Mouse (Mus musculus) MEL (cell line): ENCODE measurements around the gene Trappc2l. TPM values are rescaled to one million over a fixed set of nuclear protein-coding genes. Genes with fewer than 3 reads are reported as not detected.

Experiments
- DNase-seq: peaks from one replicate; pipeline ENCODE4 v3.0.0; 2011; ENCODE audit warnings: low read depth, low spot score
- H3K27ac ChIP-seq: 2 replicates; pipeline ENCODE4 v1.5.1; 2012; ENCODE audit warnings: low read depth, mild to moderate bottlenecking, control low read depth, low read length, moderate library complexity; ENCODE audit not compliant: control insufficient read depth
- H3K27me3 ChIP-seq, 2 experiments: fragments of 150-350 bp in 1 of 2; sonication (generic) in 1 of 2; 2 replicates each; pipeline ENCODE4 v1.6.1; 2012; ENCODE audit warnings: low read length in 2 of 2, mild to moderate bottlenecking in 2 of 2, improper control_type of control experiment in 1 of 2, moderate library complexity in 1 of 2; ENCODE audit not compliant: insufficient read depth in 2 of 2, control insufficient read depth in 1 of 2
- H3K36me3 ChIP-seq, 2 experiments: 2 replicates each; pipeline ENCODE4 v1.6.1; 2012 to 2014; ENCODE audit warnings: low read length in 2 of 2, improper control_type of control experiment in 1 of 2, inconsistent platforms in 1 of 2, mild to moderate bottlenecking in 1 of 2; ENCODE audit not compliant: insufficient read depth in 2 of 2, control insufficient read depth in 1 of 2
- H3K4me1 ChIP-seq, 2 experiments: fragments of 150-350 bp in 1 of 2; sonication (generic) in 1 of 2; 2 replicates each; pipeline ENCODE4 v1.6.1; 2012; ENCODE audit warnings: low read length in 2 of 2, improper control_type of control experiment in 1 of 2, mild to moderate bottlenecking in 1 of 2; ENCODE audit not compliant: insufficient read depth in 2 of 2, control insufficient read depth in 1 of 2
- H3K4me3 ChIP-seq, 2 experiments: fragments of 150-350 bp in 1 of 2; sonication (generic) in 1 of 2; 2 replicates each; pipeline ENCODE4 v1.5.1; 2012; ENCODE audit warnings: low read depth in 2 of 2, low read length in 2 of 2, mild to moderate bottlenecking in 2 of 2, moderate library complexity in 2 of 2, control low read depth in 1 of 2, improper control_type of control experiment in 1 of 2; ENCODE audit not compliant: control insufficient read depth in 1 of 2, insufficient read depth in 1 of 2
- H3K79me2 ChIP-seq: 2 replicates; pipeline ENCODE4 v1.6.1; 2012; ENCODE audit warnings: mild to moderate bottlenecking, low read length, moderate library complexity; ENCODE audit not compliant: control insufficient read depth, poor library complexity, insufficient read depth
- H3K9ac ChIP-seq: 2 replicates; pipeline ENCODE4 v1.6.1; 2012; ENCODE audit warnings: low read depth, mild to moderate bottlenecking, control low read depth, low read length, moderate library complexity; ENCODE audit not compliant: control insufficient read depth, poor library complexity, severe bottlenecking
- H3K9me3 ChIP-seq: fragments of 150-350 bp; sonication (generic); replicated peaks from 2 replicates; pipeline ENCODE4 v1.6.1; 2012; ENCODE audit warnings: mild to moderate bottlenecking, low read length, improper control_type of control experiment, moderate library complexity; ENCODE audit not compliant: insufficient read depth
- CTCF ChIP-seq, 3 experiments: IDR thresholded peaks in 2 of 3; conservative IDR thresholded peaks in 1 of 3; 2 replicates each; pipeline ENCODE4 v1.5.1; 2011 to 2012; ENCODE audit warnings: low read length in 3 of 3, low read depth in 2 of 3, mild to moderate bottlenecking in 2 of 3, improper control_type of control experiment in 1 of 3, inconsistent platforms in 1 of 3, mixed read lengths in 1 of 3, moderate library complexity in 1 of 3; ENCODE audit not compliant: control insufficient read depth in 1 of 3, insufficient read depth in 1 of 3, poor library complexity in 1 of 3, severe bottlenecking in 1 of 3
- EP300 ChIP-seq, 2 experiments: IDR thresholded peaks; 2 replicates each; pipeline ENCODE4 v1.6.1; 2011; ENCODE audit warnings: improper control_type of control experiment in 2 of 2, low read length in 2 of 2, low read depth in 1 of 2, mild to moderate bottlenecking in 1 of 2
- ETS1 ChIP-seq: IDR thresholded peaks from 2 replicates; pipeline ENCODE4 v1.6.1; 2012; ENCODE audit warnings: low read depth, mild to moderate bottlenecking, inconsistent platforms, low read length, improper control_type of control experiment, moderate library complexity
- HCFC1 ChIP-seq: IDR thresholded peaks from 2 replicates; pipeline ENCODE4 v1.6.1; 2012; ENCODE audit warnings: low read depth, mild to moderate bottlenecking, inconsistent platforms, low read length, improper control_type of control experiment, moderate library complexity
- JUND ChIP-seq: IDR thresholded peaks from 2 replicates; pipeline ENCODE4 v1.6.1; 2011; ENCODE audit warnings: low read depth, mild to moderate bottlenecking, improper control_type of control experiment, low read length
- MAX ChIP-seq: IDR thresholded peaks from 2 replicates; pipeline ENCODE4 v1.6.1; 2011; ENCODE audit warnings: low read length, improper control_type of control experiment
- MAZ ChIP-seq: IDR thresholded peaks from 2 replicates; pipeline ENCODE4 v1.6.1; 2012; ENCODE audit warnings: low read depth, mild to moderate bottlenecking, inconsistent platforms, low read length, improper control_type of control experiment
- MEF2A ChIP-seq: IDR thresholded peaks from 2 replicates; pipeline ENCODE4 v1.6.1; 2014; ENCODE audit warnings: low read depth, mild to moderate bottlenecking, inconsistent platforms, low read length, improper control_type of control experiment; ENCODE audit not compliant: poor library complexity, insufficient replicate concordance, severe bottlenecking; ENCODE audit errors: extremely low read depth
- MYB ChIP-seq: IDR thresholded peaks from 2 replicates; pipeline ENCODE4 v1.6.1; 2011; ENCODE audit warnings: mild to moderate bottlenecking, low read depth, low read length, improper control_type of control experiment
- MYC ChIP-seq: IDR thresholded peaks from 2 replicates; pipeline ENCODE4 v1.6.1; 2011; ENCODE audit warnings: low read depth, mild to moderate bottlenecking, low read length, improper control_type of control experiment, moderate library complexity
- NELFE ChIP-seq: IDR thresholded peaks from 2 replicates; pipeline ENCODE4 v1.6.1; 2011; ENCODE audit warnings: low read depth, low read length, improper control_type of control experiment
- POLR2A ChIP-seq, 2 experiments: IDR thresholded peaks; 2 replicates each; pipeline ENCODE4 v1.6.1; 2011 to 2012; ENCODE audit warnings: low read length in 2 of 2, mild to moderate bottlenecking in 2 of 2, control low read depth in 1 of 2, improper control_type of control experiment in 1 of 2, low read depth in 1 of 2, moderate library complexity in 1 of 2; ENCODE audit not compliant: control insufficient read depth in 1 of 2, insufficient read depth in 1 of 2, poor library complexity in 1 of 2
- SIN3A ChIP-seq: IDR thresholded peaks from 2 replicates; pipeline ENCODE4 v1.6.1; 2012; ENCODE audit warnings: low read length, improper control_type of control experiment, inconsistent platforms
- USF1 ChIP-seq: IDR thresholded peaks from 2 replicates; pipeline ENCODE4 v1.6.1; 2014; ENCODE audit warnings: low read depth, mild to moderate bottlenecking, inconsistent platforms, low read length, improper control_type of control experiment, moderate library complexity
- USF2 ChIP-seq, 2 experiments: IDR thresholded peaks; 2 replicates each; pipeline ENCODE4 v1.6.1; 2011 to 2012; ENCODE audit warnings: improper control_type of control experiment in 2 of 2, low read length in 2 of 2, borderline replicate concordance in 1 of 2, inconsistent platforms in 1 of 2, low read depth in 1 of 2, mild to moderate bottlenecking in 1 of 2; ENCODE audit not compliant: insufficient read depth in 1 of 2
- polyA plus RNA-seq, 2 experiments: library from polyadenylated mRNA; stranded (reverse) in 1 of 2; unstranded in 1 of 2; fragments of >175 nt in 1 of 2; fragments of >200 nt in 1 of 2; gene quantifications; 2 replicates each; pipeline versions ENCODE4 v1.2.1 to v1.2.4; 2012; ENCODE audit warnings: low replicate concordance in 2 of 2, low read depth in 1 of 2; ENCODE audit not compliant: insufficient read length in 2 of 2, insufficient read depth in 1 of 2, missing spikeins in 1 of 2
- total RNA-seq: library from RNA; depleted of rRNA; stranded (reverse); fragments of 300-350 nt; gene quantifications from 2 replicates; pipeline ENCODE4 v1.2.3, GENCODE M21; 2012; rRNA removed

Trappc2l gene
- total RNA-seq (21.6 and 21.7 TPM in 2 replicates), polyA plus RNA-seq (10 to 100 TPM in 1 of 2 experiments, not detected in 1; 15.1 TPM)

GRCm38 (mm10) chr8:122611295-122612133, at the start of gene Trappc2l, which contains the start of gene Galns:
Gene Trappc2l, plus strand, starts transcription at chr8:122611640.
Gene Galns, minus strand, starts transcription at chr8:122611463.
- Histone ChIP-seq H3K36me3 (no peaks in the 10 kb centered on the region), H3K4me3 (peak within 1 kb of the TSS; percentile 85 to 87), H3K27ac (peak within 1 kb of the TSS; percentile 36), H3K4me1 (peaks cover 0 to 6% of the 10 kb centered on the region in 2 experiments; a peak in 1 of 4 replicates), H3K9me3 (no peaks in the 10 kb centered on the region), H3K9ac (peak within 1 kb of the TSS; percentile 81), H3K79me2 (peaks cover 2% of the 10 kb centered on the region; the same call in 1 of the 2 replicates), H3K27me3 (no peaks in the 10 kb centered on the region)
- TF ChIP-seq EP300 (IDR thresholded peaks at IDR 0.05; ENCODE audit: low read depth in 1 of 2, low read length in 2 of 2) (no peak), POLR2A (IDR thresholded peaks at IDR 0.05; ENCODE audit: control insufficient read depth in 1 of 2, insufficient read depth in 1 of 2, low read depth in 1 of 2, low read length in 2 of 2, poor library complexity in 1 of 2) (peak in 1 of 2 experiments; percentile 36; a peak in 1 of 4 replicates), NELFE (peak; percentile 45; the same call in 1 of the 2 replicates), MAX (no peak), MEF2A (no peak), HCFC1 (peak; percentile 62; the same call in 1 of the 2 replicates), MYB (no peak), MYC (no peak), SIN3A (0 out of 2 replicates have a peak, but pooled peaks have one; percentile 13), ETS1 (no peak), USF1 (peak; percentile 92), JUND (no peak), CTCF (IDR thresholded peaks at IDR 0.05 in 2 of 3, conservative IDR thresholded peaks at IDR 0.05 in 1 of 3; ENCODE audit: control insufficient read depth in 1 of 3, insufficient read depth in 1 of 3, low read depth in 2 of 3, low read length in 3 of 3, poor library complexity in 1 of 3, severe bottlenecking in 1 of 3) (0 out of 6 replicates have a peak, but pooled peaks of 1 of the 3 experiments have one; percentile 1), MAZ (no peak), USF2 (IDR thresholded peaks at IDR 0.05; ENCODE audit: borderline replicate concordance in 1 of 2, insufficient read depth in 1 of 2, low read depth in 1 of 2, low read length in 2 of 2) (peak in 1 of 2 experiments; percentile 58; a peak in 1 of 4 replicates)
- peak; percentile 90 for DNase-seq
